Mouse (Mus musculus): ENCODE measurements around the gene Csta1.
A peak's percentile ranks its signal among the peaks of the same experiment; 100 is the strongest.

GRCm38 (mm10) chr16:36072410-36073011, 58.5 kb downstream of the Csta1 start:
- TF ChIP-seq GABPA (IDR thresholded peaks at IDR 0.05; ENCODE audit: low read depth, low read length) (no peak), MYC (IDR thresholded peaks at IDR 0.05; ENCODE audit: low read depth, low read length) (no peak; the same call in 1 of the 2 replicates), CTCF (IDR thresholded peaks at IDR 0.05 in 2 of 3, conservative IDR thresholded peaks at IDR 0.05 in 1 of 3; ENCODE audit: control insufficient read depth in 1 of 3, insufficient read depth in 1 of 3, low read depth in 2 of 3, low read length in 3 of 3, poor library complexity in 1 of 3, severe bottlenecking in 1 of 3) (no peak), POLR2AphosphoS5 (IDR thresholded peaks at IDR 0.05; ENCODE audit: borderline replicate concordance, low read depth, low read length) (no peak), POLR2A (IDR thresholded peaks at IDR 0.05; ENCODE audit: control insufficient read depth in 1 of 2, insufficient read depth in 1 of 2, low read depth in 1 of 2, low read length in 2 of 2, poor library complexity in 1 of 2) (no peak), TBP (IDR thresholded peaks at IDR 0.05; ENCODE audit: low read depth, low read length) (no peak), HCFC1 (IDR thresholded peaks at IDR 0.05; ENCODE audit: low read depth, low read length) (no peak), EP300 (IDR thresholded peaks at IDR 0.05; ENCODE audit: low read depth in 1 of 2, low read length in 2 of 2) (0 out of 4 replicates have a peak, but pooled peaks of 1 of the 2 experiments have one; percentile 9), SIN3A (IDR thresholded peaks at IDR 0.05; ENCODE audit: low read length) (peak; percentile 3), CHD2 (IDR thresholded peaks at IDR 0.05; ENCODE audit: low read length) (no peak), JUND (IDR thresholded peaks at IDR 0.05; ENCODE audit: low read depth, low read length) (no peak), NRF1 (IDR thresholded peaks at IDR 0.05; ENCODE audit: insufficient read depth, low read depth, low read length, poor library complexity, severe bottlenecking) (no peak)
